Mouse (Mus musculus): ENCODE measurements at regions not wholly inside any gene's neighbourhood (a gene's known extent, or its start where the extent isn't known, plus 50 kb on each side); places are given as distances from the start of the nearest gene placed in this dataset.
A peak's percentile ranks its signal among the peaks of the same experiment; 100 is the strongest.

GRCm38 (mm10) chr4:131525236-131525635, 312.9 kb downstream of the Ptpru start:
- no peak overlapping the region for H3K9ac ChIP-seq (ENCODE audit: low read depth, low read length)
- H3K27me3 ChIP-seq (ENCODE audit: insufficient read depth, low read length), result no peaks in the 10 kb centered on the region

GRCm38 (mm10) chr4:131530491-131530890, 307.6 kb downstream of the Ptpru start:
- no peak overlapping the region for H3K4me2 ChIP-seq (ENCODE audit: low read length)
- no peak overlapping the region for H3K9ac ChIP-seq (ENCODE audit: low read depth, low read length)
- H3K27me3 ChIP-seq (ENCODE audit: insufficient read depth, low read length), result no peaks in the 10 kb centered on the region
- H3K9me3 ChIP-seq (replicated peaks; ENCODE audit: low read length), result no peaks in the 10 kb centered on the region; the same call in 1 of the 2 replicates
- no peak overlapping the region for H3K4me3 ChIP-seq (replicated peaks; ENCODE audit: low read depth, low read length)
- TF ChIP-seq CTCF (IDR thresholded peaks at IDR 0.05; ENCODE audit: low read depth), result no peak
- no peak for DNase-seq (ENCODE audit: low spot score)
- no peaks in the 10 kb centered on the region for H3K36me3 ChIP-seq (ENCODE audit: insufficient read depth, low read length)
- ATAC-seq (replicated peaks; ENCODE audit: low FRiP score, low read depth), result no peak
- 42% methylated on average over 5 of the region's 5 CpGs for WGBS
- H3K27ac ChIP-seq, result no peak overlapping the region
- no peaks in the 10 kb centered on the region for H3K4me1 ChIP-seq (replicated peaks; ENCODE audit: insufficient read depth, low read length)

More at GRCm38 (mm10) chr4:131525236-131525635, 312.9 kb downstream of the Ptpru start:
- TF ChIP-seq CTCF (IDR thresholded peaks at IDR 0.05; ENCODE audit: low read depth), result no peak
- ATAC-seq (replicated peaks; ENCODE audit: low FRiP score, low read depth) (no peak), DNase-seq (ENCODE audit: low spot score) (no peak)
- Histone ChIP-seq H3K4me3 (replicated peaks; ENCODE audit: low read depth, low read length) (no peak overlapping the region), H3K9me3 (replicated peaks; ENCODE audit: low read length) (no peaks in the 10 kb centered on the region), H3K36me3 (ENCODE audit: insufficient read depth, low read length) (no peaks in the 10 kb centered on the region), H3K27ac (no peak overlapping the region), H3K4me1 (replicated peaks; ENCODE audit: insufficient read depth, low read length) (no peaks in the 10 kb centered on the region), H3K4me2 (ENCODE audit: low read length) (no peak overlapping the region)
- 75% methylated on average over 3 of the region's 3 CpGs for WGBS

GRCm38 (mm10) chr4:131531003-131531402, 307.1 kb downstream of the Ptpru start:
- H3K36me3 ChIP-seq (ENCODE audit: insufficient read depth, low read length), result no peaks in the 10 kb centered on the region
- no peaks in the 10 kb centered on the region for H3K27me3 ChIP-seq (ENCODE audit: insufficient read depth, low read length)
- H3K4me3 ChIP-seq (replicated peaks; ENCODE audit: low read depth, low read length), result no peak overlapping the region
- WGBS, result 52% methylated on average over 8 of the region's 8 CpGs
- no peak overlapping the region for H3K9ac ChIP-seq (ENCODE audit: low read depth, low read length)
- H3K4me1 ChIP-seq (replicated peaks; ENCODE audit: insufficient read depth, low read length), result no peaks in the 10 kb centered on the region
- TF ChIP-seq CTCF (IDR thresholded peaks at IDR 0.05; ENCODE audit: low read depth), result no peak
- H3K9me3 ChIP-seq (replicated peaks; ENCODE audit: low read length), result no peaks in the 10 kb centered on the region; the same call in 1 of the 2 replicates
- H3K4me2 ChIP-seq (ENCODE audit: low read length), result no peak overlapping the region
- DNase-seq (ENCODE audit: low spot score) (peak; percentile 44), ATAC-seq (replicated peaks; ENCODE audit: low FRiP score, low read depth) (no peak)
- H3K27ac ChIP-seq, result no peak overlapping the region

- Histone ChIP-seq H3K4me1 (replicated peaks; ENCODE audit: insufficient read depth, low read length) (no peaks in the 10 kb centered on the region), H3K4me3 (replicated peaks; ENCODE audit: low read depth, low read length) (no peak overlapping the region), H3K27me3 (ENCODE audit: insufficient read depth, low read length) (no peaks in the 10 kb centered on the region), H3K9ac (ENCODE audit: low read depth, low read length) (no peak overlapping the region), H3K9me3 (replicated peaks; ENCODE audit: low read length) (no peaks in the 10 kb centered on the region; the same call in 1 of the 2 replicates), H3K36me3 (ENCODE audit: insufficient read depth, low read length) (no peaks in the 10 kb centered on the region), H3K27ac (no peak overlapping the region), H3K4me2 (ENCODE audit: low read length) (no peak overlapping the region)
- no peak for DNase-seq (ENCODE audit: low spot score)
- WGBS, result 82% methylated on average over 6 of the region's 6 CpGs
- no peak for ATAC-seq (replicated peaks; ENCODE audit: low FRiP score, low read depth)
- TF ChIP-seq CTCF (IDR thresholded peaks at IDR 0.05; ENCODE audit: low read depth), result no peak
Observed at GRCm38 (mm10) chr4:131534831-131535230, 303.3 kb downstream of the Ptpru start.

GRCm38 (mm10) chr4:131538237-131538636, 299.9 kb downstream of the Ptpru start:
- DNase-seq (ENCODE audit: low spot score) (peak; percentile 25), ATAC-seq (replicated peaks; ENCODE audit: low FRiP score, low read depth) (no peak)
- 46% methylated on average over 4 of the region's 4 CpGs for WGBS

GRCm38 (mm10) chr4:131546422-131547200, 291.5 kb downstream of the Ptpru start:
- no peak overlapping the region for H3K27ac ChIP-seq
- H3K27me3 ChIP-seq (ENCODE audit: insufficient read depth, low read length), result no peaks in the 10 kb centered on the region
- H3K4me2 ChIP-seq (ENCODE audit: low read length), result no peak overlapping the region
- no peak overlapping the region for H3K4me3 ChIP-seq (replicated peaks; ENCODE audit: low read depth, low read length)
- H3K9me3 ChIP-seq (replicated peaks; ENCODE audit: low read length), result no peaks in the 10 kb centered on the region
- H3K36me3 ChIP-seq (ENCODE audit: insufficient read depth, low read length), result no peaks in the 10 kb centered on the region
- TF ChIP-seq CTCF (IDR thresholded peaks at IDR 0.05; ENCODE audit: low read depth), result no peak
- DNase-seq (ENCODE audit: low spot score) (no peak), ATAC-seq (replicated peaks; ENCODE audit: low FRiP score, low read depth) (no peak)
- 45% methylated on average over 12 of the region's 12 CpGs for WGBS
- H3K9ac ChIP-seq (ENCODE audit: low read depth, low read length), result no peak overlapping the region
- no peaks in the 10 kb centered on the region for H3K4me1 ChIP-seq (replicated peaks; ENCODE audit: insufficient read depth, low read length)

More at GRCm38 (mm10) chr4:131538237-131538636, 299.9 kb downstream of the Ptpru start:
- no peaks in the 10 kb centered on the region for H3K9me3 ChIP-seq (replicated peaks; ENCODE audit: low read length)
- H3K4me1 ChIP-seq (replicated peaks; ENCODE audit: insufficient read depth, low read length), result no peaks in the 10 kb centered on the region
- TF ChIP-seq CTCF (IDR thresholded peaks at IDR 0.05; ENCODE audit: low read depth), result no peak
- H3K4me3 ChIP-seq (replicated peaks; ENCODE audit: low read depth, low read length), result no peak overlapping the region
- H3K4me2 ChIP-seq (ENCODE audit: low read length), result no peak overlapping the region
- H3K36me3 ChIP-seq (ENCODE audit: insufficient read depth, low read length), result no peaks in the 10 kb centered on the region
- H3K27ac ChIP-seq, result no peak overlapping the region
- H3K27me3 ChIP-seq (ENCODE audit: insufficient read depth, low read length), result no peaks in the 10 kb centered on the region
- no peak overlapping the region for H3K9ac ChIP-seq (ENCODE audit: low read depth, low read length)
